Mouse (Mus musculus) right cerebral cortex, postnatal 36 days (tissue): ENCODE measurements at regions not wholly inside any gene's neighbourhood (a gene's known extent, or its start where the extent isn't known, plus 50 kb on each side); places are given as distances from the start of the nearest gene placed in this dataset.

ENCODE experiments used
- DNase-seq, 2 experiments: peaks; one replicate each; pipeline ENCODE4 v3.0.0; 2022; ENCODE audit warnings: low spot score in 2 of 2, mixed read lengths in 1 of 2

DNA sequence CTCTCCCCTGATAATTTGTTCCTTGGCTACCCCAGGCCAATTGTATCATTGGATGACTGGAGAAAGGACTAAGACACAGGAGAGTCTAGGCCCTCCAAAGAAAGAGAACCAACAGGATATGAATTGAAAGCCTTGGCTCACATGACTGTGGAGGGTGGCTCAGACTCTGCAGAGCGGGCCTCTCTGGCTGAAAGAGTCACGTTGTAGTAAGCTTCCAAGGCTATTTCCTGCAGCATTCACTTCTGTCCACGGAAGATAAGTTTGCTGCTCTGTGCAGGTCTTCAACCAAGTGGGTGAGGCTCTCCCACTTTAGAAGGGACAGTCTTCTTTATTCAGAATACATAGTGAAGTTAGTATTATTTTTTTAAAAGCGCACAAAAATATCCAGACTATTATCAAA lies 332.1 kb upstream of the Nfe2l3 start:
- DNase-seq: no peak

DNA sequence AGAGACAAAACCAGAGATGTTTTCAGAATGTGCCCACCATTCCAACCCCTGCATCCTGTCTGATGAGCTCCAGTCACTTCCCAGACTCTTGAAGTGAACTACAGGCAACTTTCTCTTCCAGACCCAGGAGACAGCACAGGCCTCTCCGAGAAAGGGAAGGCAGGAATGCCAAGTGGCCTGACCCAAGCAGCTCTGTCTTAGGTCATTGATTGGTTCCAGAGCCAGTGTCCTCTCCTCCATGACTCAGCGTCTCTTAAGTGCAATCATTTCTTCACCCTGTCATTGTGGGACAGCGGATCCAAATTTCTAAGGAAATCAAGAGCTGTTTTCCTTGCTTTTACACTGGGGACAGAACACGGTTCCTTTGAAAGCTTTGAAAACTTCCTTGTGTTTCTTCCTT lies 329.2 kb upstream of the Nfe2l3 start:
- no peak for DNase-seq

DNA sequence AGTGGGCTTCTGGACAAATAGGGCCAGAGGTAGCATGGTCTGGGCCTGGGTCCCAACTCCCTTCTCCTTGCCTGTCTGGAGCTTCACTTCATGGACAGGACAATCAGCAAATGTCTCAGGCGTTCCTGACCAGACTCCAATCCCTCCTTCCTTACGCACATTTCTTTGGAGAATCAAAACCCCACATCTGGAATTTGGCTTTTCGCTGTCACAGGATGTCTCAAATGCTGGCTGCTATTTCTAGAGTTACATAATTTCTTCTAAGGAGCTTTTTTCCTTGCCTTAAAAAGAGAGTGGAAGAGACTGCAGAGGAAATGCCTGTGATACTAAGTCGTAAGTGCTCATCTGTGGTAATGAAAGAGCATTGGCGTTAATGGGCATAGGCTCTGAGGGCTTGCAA lies 328.1 kb upstream of the Nfe2l3 start:
- no peak for DNase-seq

DNA sequence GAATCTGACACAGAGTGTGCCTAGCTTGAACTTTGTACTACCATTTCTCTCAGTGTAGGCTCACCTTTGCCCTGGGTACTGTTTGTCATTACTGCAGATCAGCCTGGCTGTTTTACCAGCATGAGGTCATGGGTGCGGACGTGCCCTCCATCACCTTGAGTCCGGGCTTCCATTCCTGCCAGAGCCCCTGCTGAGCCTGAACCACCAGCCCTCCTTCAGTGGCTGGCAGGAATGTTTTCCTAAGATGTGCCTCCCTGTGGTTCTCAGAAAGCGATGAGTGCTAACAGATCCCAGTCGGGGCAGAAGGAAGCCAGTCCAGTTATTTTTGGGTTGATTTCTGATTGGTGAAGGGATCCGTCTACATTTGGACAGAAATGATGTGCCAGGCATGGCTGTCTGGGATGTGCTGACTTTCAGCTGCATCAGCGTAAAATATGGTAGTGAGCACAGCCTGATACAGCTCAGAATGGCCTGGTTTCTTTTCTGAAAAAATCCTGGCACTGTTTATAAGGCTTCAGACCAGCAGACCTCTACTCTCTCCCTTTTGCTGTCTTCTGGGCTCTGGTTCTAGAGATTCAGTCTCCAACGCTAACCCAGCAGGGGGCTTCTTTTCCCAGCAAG lies 324.0 kb upstream of the Nfe2l3 start:
- DNase-seq: no peak

DNA sequence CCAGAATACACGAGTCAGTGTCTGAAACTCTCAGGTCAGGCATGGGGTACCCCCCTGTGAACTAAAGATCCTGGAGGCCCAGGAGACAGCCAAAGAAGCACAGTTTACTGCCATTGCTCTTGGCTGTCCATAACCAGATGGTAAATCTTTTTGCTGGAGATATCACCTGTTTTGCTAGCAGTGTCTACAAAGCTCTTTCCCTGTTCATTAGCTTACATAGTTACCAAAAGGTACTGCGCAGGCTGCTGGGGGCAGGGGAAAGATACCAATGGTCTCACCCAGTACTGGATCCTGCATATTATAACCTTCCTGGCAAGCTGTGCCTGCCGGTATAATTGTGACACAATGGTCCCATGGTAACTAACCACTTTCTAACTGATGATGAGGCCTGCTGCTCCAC lies 321.9 kb upstream of the Nfe2l3 start:
- no peak for DNase-seq

DNA sequence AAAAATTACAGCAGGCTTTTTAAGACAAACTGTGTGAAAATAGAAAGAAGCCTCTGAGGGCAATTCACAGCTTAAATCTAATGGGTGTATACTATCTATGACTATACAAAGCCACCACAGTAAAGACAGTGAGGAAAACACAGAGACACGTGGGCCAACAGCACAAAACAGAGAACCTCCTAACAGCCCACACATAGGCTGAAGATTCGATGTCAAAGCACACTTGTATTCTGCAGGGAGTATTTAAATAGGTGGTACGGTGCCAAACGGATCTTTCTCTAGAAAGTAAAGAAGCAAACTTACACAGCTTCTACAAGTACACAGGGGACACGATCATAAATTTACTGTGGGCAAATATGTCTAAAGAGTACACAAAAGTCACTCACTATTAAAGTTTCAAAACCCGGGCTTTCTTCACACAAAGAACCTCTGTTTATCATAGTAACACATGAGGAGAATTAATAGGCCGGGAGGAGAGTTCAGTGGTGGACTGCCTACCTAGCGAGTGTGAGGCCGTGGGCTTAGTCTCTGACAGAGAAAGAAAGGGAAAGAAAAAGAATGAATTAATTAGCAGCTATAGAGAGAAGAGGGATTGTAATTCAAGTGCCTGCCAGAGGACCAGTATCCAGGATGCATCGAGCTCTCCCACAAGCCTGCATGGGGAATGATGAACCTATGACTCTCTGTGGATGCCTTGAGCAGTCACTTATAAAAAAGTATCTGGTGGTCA lies 317.7 kb upstream of the Nfe2l3 start:
- DNase-seq: no peak

DNA sequence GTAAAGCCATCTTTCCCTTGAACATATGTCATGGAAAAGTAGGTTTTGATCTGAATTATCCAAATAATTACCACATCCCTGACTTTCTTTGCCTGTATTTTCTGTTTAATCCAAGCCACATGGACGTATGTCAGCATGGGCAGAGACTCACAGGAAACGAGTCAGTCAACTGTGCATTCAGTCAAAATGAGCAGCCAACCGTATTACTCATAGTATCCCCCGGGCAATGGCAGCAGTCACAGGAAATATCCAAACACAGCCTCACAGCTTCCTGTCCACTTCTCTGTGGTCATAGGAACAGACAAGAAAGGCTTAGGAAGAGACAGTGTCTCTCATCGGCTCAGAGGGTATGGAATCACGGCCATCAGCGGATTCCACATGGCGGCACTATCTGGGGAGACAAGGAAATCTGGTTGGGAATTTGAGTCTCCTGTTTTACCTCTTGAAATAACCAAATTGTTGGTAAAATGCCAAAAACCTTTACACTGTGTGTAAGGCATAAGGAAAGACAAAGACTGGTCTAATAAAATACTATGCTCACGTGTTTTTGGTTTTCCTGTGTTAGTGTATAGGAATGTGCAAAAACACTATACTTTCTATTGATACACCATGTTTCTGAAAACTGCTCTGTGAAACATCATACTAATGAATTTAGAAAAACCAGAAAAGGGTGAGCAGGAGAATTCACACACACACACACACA lies 313.5 kb upstream of the Nfe2l3 start:
- no peak for DNase-seq

DNA sequence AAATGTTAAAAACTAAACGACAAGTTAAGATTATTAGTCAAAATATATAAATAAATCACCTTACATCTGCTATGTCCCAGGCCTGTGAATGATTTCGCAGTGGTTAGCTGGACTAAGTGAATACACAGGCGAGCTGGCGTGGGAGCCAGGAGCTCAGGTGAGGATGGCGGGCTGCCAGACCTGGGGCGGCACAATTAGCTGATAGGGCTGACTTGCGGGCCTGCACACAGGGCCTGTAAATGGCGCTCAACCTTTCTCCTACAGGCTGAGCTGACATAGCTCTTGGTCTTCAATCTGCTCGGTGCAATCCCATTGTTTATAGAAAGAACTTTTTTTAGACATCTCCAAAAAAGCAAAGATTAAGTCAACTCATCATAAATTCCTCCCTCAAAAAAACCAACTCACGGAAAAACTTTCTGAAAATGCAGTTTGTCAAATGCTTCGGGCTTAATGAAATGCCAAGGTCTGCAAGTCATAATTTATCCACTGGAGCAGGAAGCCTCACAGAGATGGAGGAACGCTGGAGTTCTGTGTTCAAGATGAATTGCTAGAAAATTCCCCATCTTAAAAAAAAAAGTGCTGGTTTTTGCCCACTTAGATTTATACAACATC lies 312.7 kb upstream of the Nfe2l3 start:
- DNase-seq: no peak

DNA sequence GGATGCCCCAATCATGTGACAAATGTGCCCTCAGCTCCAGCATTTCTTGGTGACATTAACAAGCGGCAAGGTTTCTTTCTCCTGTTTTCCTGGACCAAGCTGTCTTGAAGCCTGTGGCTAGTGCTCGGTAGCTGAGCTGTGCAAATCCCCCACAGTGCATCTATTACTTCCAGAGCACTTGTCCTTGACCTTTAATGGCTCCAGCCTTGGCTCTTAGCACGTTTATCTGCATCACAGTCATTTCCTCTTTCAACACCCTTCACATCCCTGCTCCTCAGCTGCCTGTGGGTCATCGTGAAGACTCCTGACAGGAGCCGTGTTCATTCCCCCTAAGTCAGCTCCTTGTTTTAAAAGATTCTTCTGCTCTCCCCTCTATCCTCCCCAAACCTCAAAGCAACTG lies 309.5 kb upstream of the Nfe2l3 start:
- DNase-seq: no peak

DNA sequence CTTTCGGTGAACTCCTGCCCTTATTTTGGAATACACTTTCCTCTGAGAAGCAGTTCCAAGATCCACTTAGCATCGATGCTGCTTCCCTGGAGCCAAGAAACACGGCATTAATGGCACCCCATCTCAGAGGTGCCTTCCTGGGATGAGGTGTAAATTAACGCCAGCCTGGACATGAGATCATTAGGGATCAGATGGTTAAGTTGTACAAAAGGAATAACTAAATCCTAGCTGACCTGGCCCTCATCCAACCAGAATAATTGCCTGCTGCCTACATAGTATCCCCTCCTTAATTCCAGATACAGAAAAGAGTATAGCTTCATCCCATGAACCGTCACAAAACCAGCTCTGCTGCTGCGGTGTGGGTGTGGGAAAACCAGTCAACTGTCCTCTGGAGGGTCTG lies 304.6 kb upstream of the Nfe2l3 start:
- no peak for DNase-seq

DNA sequence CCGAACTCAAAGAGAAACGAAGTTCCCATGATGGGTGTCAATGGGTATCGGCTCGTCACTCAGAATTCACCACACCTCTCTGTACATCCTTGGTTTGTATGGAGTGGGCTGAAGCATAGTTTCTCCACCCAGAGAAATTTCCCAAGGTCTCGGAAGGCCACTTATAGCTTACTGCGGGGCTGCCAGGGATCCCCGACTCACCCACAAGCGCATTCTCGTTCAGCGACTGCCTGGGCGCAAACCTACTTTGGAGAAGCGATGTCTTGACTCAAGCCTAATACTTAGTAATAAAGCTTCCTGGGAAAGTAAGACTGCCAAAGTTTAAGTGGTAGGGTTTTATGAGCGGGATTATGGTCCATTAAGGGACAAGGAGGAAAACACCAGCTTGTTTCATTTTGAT lies 303.4 kb upstream of the Nfe2l3 start:
- no peak for DNase-seq

DNA sequence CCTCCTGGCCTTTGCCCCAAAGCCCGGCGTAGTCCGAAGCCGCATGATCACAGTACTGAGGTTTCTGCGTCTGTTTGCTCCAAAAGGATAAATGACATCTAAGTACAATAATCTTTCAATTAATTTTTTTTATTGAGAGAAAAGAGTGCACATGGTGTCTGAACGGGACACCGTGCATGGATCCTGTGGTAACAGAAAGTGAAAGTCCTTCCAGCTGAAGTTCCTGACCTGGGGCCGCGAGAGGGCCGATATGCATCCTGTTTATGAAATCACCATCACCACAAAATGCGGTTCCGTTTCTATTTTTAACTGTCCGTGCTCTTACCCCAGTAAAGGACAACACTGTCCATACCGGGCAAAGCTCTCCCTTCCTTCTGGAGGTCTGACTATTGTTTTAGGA lies 302.9 kb upstream of the Nfe2l3 start:
- no peak for DNase-seq

DNA sequence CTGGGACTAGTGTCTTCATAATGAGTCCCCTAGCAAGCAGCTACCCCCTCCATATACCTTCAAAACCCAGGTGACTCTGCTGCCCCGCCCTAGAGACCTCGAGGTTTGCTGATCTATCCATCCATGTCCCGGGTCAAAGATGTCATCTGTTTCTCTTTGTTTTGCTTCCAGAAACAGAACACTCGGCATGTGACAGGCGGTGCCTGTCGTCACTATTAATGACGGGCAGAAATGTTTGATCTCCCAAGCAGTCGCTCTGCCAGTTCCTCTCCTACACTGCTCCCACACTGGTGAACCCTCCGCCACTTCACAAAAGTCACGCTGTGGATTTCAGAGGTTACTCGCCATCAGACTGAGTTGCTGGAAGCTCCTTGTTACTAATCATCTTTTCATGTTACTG lies 287.7 kb upstream of the Nfe2l3 start:
- DNase-seq: no peak

DNA sequence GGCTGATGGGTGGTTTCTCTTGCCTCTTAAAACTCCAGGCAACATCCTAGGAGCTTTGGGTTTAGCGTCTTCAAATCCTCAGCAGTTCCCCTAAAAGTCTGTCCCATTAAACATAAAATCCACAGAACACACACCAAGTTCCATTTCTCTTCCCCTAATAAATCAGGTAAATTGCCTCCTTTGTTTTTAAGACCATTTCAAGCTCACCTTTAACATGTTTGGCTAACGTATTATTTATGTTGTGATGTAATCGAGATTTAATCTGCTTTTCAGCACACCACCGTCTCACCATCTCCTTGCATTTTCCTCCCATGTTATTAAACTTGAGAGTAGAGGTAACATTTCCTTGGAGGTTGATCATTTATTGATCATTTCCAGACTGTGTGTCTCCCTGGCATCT lies 286.6 kb upstream of the Nfe2l3 start:
- DNase-seq: no peak

DNA sequence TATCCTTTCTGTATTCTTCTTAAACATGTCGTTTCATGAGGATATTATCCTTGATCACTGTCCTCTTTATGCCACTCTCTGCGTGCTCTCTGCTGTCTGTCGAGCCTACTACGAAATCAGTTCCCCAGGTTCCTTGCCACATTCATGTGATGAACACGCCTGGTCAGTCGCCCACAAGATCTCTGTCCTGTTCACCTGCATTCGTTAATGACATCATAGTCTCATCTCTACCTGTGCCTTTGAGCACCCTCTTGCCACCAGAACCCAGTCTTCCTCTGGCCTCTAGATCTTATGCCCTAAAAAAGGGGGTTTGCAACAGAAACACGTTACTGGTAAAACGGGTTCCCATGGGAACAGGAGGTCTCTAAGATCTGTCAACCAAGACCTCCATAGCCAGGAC lies 283.6 kb upstream of the Nfe2l3 start:
- DNase-seq: no peak

DNA sequence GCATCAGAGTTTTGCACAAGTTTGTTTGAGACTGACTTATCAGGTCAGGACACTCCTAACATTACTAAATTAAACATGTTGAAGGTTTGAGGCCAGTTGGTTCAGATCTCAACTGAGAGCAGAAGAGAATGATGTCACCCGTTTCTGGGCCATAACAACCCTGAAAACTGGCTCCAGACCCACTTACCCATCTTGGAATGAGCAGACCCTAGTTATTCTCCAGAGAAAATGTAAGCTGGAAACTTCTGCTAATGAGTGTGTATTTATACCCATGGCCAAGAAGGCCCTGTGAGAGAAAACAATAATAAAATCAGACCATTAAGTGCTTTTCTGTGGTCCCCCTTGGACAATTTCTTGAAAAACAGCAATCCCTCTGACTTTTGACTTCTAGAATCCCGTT lies 282.4 kb upstream of the Nfe2l3 start:
- DNase-seq: no peak

DNA sequence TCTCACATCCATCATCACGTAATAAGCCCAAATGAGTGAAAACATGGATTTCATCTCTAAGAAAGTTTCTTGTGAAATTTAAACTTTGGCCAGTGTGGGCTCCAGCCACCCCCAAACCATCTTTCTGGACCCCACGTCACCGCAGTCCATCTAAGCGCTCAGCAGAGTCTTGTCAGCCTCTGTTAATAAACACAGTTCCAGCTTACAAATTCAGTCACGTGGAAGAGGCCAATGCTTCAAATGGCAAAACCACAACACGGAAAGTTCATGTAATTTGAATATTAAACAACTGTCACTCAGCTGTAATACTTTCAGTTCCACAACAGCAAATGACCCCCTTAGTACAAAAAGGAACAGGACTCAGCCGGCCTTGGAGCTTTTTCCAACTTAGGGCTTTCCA lies 282.0 kb upstream of the Nfe2l3 start:
- DNase-seq: no peak

DNA sequence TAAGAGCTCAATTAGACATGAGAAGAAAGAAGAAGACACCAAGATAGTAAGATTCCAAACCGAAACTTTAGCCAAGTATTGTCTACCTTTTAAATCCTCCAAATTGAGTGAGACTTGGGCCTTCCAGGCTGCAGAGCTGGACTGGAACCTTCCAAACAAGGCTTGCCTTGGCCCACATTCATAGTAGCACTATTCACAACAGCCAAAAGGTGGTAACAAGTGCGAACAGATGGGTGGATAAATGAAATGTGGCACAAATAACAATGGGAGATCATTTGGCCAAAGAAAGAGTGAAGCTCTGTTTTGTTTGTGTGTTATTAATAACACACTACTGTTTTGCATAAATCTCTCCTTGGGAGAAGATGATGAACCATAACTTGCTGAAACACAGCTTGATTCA lies 281.6 kb upstream of the Nfe2l3 start:
- DNase-seq: no peak

DNA sequence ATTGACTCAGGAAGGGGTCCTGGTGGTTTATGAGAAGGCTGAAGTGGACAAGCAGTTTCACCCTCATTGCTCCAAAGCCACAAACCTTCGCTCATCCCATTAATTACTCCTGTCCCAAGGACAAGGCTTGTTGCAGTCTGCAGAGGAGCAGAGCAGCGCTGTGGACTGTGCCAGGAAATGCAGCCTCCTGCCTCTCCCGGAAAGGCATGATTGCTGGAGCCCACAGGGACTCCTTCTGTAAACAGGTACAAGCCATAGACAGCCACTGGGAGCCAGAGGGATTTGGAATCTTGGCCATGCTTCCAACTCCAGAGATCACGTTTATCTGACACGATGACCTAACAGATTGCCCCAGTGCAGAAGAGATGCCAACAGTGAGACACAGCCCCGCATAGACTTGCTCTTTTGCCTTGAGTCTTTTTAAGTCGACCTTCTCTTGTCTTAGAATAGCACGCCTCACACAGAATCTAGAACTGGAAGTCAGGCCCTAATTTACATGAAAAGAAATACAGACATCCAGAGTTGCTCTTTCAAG lies 275.6 kb upstream of the Nfe2l3 start:
- no peak for DNase-seq

DNA sequence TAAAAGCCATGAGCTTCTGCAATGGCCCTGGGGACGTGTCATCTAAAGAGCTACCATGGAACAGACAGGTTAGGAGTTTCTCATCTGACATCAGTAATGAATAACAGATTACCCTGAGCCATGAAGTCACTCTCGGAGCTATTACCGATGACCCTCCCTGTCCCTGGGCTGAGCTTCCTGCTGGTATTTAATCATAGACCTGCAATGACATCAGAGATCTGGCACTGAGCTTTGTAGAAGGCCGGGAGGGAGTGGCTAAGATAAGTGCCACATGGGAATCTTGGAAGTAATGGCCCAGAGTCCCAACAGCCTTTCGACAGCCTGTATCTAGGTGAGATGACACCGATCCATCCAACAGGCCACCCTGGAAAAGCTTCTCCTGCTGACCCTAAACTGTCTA lies 271.3 kb upstream of the Nfe2l3 start:
- no peak for DNase-seq

DNA sequence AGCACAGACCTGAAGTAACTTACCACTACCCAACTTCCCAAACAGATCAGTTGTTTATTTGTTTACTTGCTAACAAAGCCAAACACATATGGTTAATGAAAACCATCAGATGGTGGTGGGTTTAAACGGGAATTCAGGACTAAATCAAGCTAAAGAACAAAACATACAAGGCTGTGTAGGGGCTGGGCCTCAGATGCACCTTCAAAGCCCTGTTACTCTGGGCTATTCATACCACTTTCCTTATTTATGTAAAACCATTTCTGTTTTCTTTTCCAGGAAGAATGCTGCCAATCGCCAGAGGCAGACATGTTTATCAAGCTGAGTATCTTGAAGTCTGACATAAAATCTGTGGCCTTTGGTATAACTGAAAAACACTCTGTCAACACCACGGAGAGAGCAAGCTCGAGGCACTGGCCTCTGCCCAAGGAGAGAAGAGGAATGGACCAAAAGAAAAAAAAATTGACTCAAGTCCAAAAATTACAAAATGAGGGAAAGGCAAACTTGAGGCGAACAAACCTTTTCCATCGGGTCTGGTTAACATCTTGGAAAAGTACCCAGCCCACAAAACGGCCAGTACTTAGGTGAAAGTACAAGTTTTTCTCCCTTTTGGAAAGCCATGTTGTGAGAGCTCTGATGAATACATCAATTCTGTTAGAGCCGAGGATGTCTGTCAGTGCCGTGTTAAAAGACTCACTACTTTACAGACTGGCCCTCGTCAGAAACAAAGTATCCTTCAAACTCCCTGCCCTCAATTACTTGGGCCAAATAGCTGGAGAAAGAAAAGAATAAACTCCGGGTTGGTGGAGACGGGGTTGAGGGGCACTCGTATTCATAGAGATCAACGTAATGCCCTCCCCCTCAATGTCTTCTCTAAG lies 270.0 kb upstream of the Nfe2l3 start:
- no peak for DNase-seq

DNA sequence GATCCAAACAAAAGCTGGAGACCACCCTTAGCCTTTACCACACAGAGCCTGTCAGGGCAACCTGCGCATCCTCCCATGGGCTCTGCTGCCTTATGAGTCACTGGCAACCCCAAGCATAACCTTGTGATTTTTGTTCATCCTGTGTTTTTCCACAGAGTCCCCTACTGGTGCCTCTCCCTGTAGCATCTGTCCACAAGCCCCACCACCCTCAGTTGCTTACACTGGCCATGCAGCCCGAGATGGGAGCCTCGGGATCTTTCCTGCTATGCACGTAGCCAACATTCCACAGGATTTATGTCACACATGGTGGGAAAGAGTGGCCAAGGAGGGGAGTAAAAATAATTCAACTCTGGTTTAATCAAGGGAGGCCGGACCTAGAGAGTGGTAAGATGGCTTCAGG lies 269.2 kb upstream of the Nfe2l3 start:
- no peak for DNase-seq
